Mouse (Mus musculus): ENCODE data around the gene Fam213b. TPM values are rescaled to one million over a fixed set of nuclear protein-coding genes. Genes with fewer than 3 reads are reported as not detected.
A peak's percentile ranks its signal among the peaks of the same experiment; 100 is the strongest.

Fam213b gene
- polyA plus RNA-seq, 1 experiment from 2014 or later = 41.3 TPM

DNA sequence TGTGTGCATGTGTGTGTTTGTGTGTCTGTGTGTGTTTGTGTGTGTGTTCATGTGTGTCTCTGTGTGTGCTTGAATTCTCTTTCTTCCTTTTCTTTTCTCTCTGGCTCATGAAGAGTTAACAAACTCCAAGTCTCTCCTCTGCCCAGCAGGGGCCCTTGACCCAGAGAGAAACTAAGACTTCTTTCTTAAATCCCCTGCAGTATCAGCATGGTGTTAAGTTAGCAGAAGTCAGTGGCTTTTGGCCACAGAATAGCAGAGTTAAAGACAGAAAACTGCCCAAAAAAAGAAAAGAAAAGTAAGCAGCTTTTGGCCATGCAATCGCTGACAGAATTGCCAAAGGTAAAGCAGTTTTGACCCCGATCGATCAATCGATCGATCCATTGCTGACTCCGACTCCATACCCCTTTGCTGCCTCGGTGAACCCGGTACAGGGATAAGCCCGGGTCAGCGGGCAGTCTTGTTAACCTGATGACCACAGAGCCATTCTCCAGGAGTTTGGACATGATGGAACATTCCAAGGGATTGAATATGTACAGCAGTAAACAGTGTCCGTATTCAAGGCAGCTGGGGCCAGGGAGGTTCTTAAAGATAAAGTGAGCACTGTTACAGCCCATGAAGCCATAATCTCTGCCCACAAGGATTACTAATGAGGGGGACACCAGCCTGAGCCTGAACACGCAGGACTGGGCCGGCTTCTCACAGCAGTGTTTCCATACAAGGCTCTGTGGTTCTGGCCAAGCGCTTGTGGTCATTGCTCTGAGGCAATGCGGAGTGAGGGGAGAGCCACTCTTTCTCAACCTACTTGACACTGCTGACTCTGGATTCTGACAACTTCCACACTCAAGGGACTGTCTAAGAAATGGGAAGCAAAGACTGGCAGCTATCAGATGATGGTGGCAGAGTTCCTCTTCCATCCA lies 11.9 kb upstream of the Fam213b start:
- 49% methylated on average over 14 of the region's 15 CpGs for WGBS (ENCODE audit: missing documents)
- no peaks in the 10 kb centered on the region for H3K79me2 ChIP-seq (ENCODE audit: inconsistent target)
- H3K27ac ChIP-seq = peak overlapping the region; percentile 88
- H3K36me3 ChIP-seq (ENCODE audit: inconsistent target) = no peaks in the 10 kb centered on the region
- no peak overlapping the region for H3K4me3 ChIP-seq (ENCODE audit: inconsistent target)

DNA sequence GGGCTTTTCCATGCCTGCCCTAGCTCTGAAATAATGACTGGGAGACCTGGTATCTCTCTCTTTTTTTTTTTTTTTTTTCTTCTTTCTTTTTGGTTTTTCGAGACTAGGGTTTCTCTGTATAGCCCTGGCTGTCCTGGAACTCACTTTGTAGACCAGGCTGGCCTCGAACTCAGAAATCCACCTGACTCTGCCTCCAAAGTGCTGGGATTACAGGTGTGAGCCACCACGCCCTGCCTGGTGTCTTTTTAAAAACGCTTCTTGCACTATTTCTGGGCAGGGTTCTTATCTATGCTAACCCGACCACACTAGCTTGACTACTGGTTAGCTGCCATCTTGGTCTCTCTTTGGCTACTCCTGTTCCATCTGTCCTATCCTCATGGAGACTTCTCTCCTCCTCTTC lies 9.6 kb upstream of the Fam213b start:
- H3K79me2 ChIP-seq (ENCODE audit: inconsistent target) = no peaks in the 10 kb centered on the region
- H3K4me3 ChIP-seq (ENCODE audit: inconsistent target) = no peak overlapping the region
- H3K27ac ChIP-seq = no peak overlapping the region
- no peaks in the 10 kb centered on the region for H3K36me3 ChIP-seq (ENCODE audit: inconsistent target)
- WGBS (ENCODE audit: missing documents) = 90% methylated on average over 5 of the region's 5 CpGs

DNA sequence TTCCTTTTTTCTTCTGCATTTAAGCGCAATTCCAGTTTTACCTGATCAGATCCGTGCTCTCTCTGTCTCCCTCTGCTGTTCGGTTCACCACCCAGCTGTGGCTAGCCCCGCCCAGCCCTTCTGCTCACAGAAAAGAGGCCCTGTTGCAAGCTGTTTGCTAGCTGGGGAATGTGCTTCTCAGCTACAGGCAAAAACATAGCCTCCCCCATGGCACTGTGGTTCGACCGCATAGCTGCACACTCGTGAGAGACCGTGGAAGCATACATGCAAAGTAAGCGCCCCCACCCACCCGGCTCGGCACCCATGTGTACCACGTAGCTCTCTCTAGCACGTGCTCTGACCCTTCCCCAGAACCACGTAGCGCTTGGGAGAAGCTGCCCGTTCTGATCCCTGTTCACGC lies 8.9 kb upstream of the Fam213b start:
- Histone ChIP-seq H3K27ac (no peak overlapping the region), H3K4me3 (ENCODE audit: inconsistent target) (no peak overlapping the region), H3K36me3 (ENCODE audit: inconsistent target) (no peaks in the 10 kb centered on the region), H3K79me2 (ENCODE audit: inconsistent target) (no peaks in the 10 kb centered on the region)
- 48% methylated on average over 17 of the region's 17 CpGs for WGBS (ENCODE audit: missing documents)

DNA sequence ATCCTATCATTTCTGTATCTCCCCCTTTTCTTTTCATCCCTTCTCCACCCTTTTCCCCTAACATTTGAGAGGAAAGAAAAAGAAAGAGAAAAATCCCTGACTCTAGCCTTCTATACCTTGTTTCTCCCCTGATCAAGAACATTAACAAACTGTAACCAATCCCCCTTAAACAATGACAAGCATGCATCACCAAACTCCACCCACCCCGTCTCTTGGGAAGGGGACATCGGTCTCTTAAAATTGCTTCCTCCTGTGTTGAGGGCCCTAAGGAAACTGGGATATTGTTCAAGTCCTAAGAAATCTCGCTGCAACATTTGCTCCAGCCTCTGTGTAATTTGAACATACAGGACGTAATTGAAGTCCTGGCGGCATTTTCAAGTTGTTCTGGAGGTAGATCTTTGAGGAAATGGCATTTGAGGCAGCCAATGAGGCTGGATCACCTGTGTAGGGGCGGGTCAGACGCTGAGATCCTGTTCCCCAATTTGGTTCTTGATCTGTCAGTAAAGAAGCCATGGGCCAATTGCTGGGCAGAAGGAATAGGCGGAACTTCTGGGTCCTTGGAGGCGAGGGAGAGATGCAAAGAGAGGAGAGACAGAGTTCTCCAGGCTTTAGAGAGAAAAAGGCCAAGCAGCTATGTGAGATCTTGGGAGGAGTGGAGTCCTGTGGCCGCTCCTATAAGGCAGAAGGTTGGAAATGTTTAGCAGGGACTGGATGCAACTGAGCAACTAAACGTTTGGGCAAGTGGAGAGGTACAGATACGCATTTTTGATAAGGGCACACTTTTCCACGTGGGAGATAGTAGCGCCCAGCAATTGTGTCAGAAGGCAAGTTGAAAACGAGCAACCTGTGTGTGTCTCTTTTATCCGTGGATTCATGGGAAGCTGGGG lies 5.5 kb upstream of the Fam213b start:
- 5% methylated on average over 16 of the region's 16 CpGs for WGBS (ENCODE audit: missing documents)
- Histone ChIP-seq H3K4me3 (ENCODE audit: inconsistent target) (peak overlapping the region; percentile 35), H3K27ac (no peak overlapping the region), H3K36me3 (ENCODE audit: inconsistent target) (no peaks in the 10 kb centered on the region), H3K79me2 (ENCODE audit: inconsistent target) (no peaks in the 10 kb centered on the region)

DNA sequence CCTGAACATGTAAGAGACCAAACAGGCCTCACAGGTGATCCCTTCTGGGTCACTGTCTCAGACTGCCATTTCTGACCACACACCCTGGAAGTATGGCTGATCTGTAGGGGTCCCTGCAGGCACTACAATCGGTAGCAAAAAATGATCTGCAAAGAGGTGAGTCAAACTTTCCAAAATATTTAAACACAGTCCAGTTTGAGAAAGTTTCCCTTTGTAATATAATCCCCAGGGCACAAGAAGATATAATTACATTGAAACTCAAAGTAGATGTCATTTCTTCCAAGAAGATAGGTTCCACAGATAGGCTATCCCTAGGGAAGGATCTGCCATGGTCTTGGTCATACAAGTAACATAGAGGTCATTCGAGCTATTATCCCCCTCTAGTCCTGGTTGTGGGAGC lies 3.4 kb upstream of the Fam213b start:
- WGBS (ENCODE audit: missing documents) = 95% methylated on average over 2 of the region's 2 CpGs

DNA sequence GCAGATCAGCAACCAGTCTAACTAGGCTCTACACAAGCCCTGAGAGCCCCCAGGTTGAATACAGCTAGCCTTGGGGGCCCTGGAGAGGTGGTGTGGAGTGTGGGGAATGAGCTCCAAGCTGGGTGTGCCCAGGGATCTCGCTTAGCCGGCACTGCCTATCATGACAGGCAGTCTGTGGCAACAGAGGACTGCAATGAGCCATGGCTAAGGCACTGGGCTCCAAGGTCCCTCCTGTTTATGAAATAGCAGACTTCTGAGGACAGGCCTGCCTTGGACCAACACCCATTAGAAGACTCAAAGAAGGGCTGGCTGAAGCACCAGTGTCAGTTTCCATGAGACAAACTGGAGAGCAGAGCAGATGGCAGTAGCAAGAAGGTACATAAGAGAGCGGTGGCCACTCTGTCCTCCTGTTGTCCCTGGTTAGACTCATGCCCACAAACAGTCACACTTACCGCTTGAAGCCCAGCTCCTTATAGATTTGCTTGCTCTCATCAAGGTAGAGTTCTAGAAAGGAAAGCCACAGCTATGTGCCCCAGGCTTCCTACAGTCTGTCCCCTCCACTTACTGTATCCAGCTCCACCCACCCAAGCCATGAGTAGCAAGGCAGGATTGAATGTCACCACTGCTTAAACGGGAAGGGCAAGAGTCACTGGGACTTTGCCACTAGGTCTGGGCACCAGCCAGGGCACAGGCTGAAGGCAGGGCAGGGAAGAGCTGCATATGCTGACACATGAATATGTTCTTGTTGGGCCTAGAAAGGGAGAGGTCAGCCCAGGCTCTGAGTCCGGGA lies 1.1 kb downstream of the Fam213b start:
- Histone ChIP-seq H3K79me2 (ENCODE audit: inconsistent target) (no peaks in the 10 kb centered on the region), H3K36me3 (ENCODE audit: inconsistent target) (peaks cover 9% of the 10 kb centered on the region; the same call in 1 of the 2 replicates), H3K27ac (no peak overlapping the region), H3K4me3 (ENCODE audit: inconsistent target) (peak overlapping the region; percentile 67)
- 67% methylated on average over 6 of the region's 6 CpGs for WGBS (ENCODE audit: missing documents)

More for the DNA sequence above, 3.4 kb upstream of the Fam213b start:
- Histone ChIP-seq H3K4me3 (ENCODE audit: inconsistent target) (no peak overlapping the region), H3K36me3 (ENCODE audit: inconsistent target) (no peaks in the 10 kb centered on the region), H3K79me2 (ENCODE audit: inconsistent target) (no peaks in the 10 kb centered on the region), H3K27ac (no peak overlapping the region)

DNA sequence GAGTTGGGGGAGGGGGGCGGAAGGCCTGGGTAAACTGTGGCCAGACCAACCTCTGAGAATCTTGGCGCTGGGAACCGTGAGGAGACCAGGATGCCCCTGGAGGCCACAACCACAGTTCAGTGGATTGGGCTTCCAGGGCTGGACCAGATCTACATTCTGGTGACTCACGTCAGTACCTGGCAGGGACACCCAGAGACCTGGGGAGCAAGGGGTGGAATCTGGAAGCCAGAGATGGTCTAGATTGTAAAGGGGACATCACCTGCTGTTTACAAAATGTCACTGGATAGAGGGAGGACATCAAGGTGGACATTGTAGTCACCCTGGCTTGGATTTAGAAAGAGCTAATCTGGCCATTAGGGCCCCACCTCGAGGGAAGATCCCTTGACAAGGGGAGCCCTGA lies 3.4 kb downstream of the Fam213b start:
- H3K4me3 ChIP-seq (ENCODE audit: inconsistent target) = no peak overlapping the region
- no peaks in the 10 kb centered on the region for H3K79me2 ChIP-seq (ENCODE audit: inconsistent target)
- 90% methylated on average over 4 of the region's 5 CpGs for WGBS (ENCODE audit: missing documents)
- no peak overlapping the region for H3K27ac ChIP-seq
- peaks cover 9% of the 10 kb centered on the region; the same call in 1 of the 2 replicates for H3K36me3 ChIP-seq (ENCODE audit: inconsistent target)

DNA sequence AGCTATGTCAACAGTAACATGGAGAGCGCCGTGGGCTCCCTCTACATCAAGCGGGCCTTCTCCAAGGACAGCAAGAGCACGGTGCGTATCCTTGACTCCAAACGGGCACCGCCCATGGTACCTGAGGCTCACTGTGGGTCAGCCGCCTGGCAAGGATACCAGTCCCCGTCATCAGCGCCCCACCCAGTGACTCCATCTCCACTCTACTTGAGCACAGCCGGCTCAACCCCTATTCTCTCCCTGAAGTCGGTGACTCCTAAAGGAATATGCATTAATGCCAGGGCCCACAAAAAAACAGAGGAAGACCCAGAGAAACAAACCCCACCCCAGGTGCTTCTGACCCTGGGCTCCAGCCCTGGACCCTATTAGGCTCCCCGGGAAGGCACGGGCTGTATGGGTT lies 8.0 kb downstream of the Fam213b start:
- peaks cover 2% of the 10 kb centered on the region; the same call in 1 of the 2 replicates for H3K36me3 ChIP-seq (ENCODE audit: inconsistent target)
- no peak overlapping the region for H3K4me3 ChIP-seq (ENCODE audit: inconsistent target)
- H3K79me2 ChIP-seq (ENCODE audit: inconsistent target) = no peaks in the 10 kb centered on the region
- no peak overlapping the region for H3K27ac ChIP-seq
- WGBS (ENCODE audit: missing documents) = 91% methylated on average over 14 of the region's 14 CpGs

DNA sequence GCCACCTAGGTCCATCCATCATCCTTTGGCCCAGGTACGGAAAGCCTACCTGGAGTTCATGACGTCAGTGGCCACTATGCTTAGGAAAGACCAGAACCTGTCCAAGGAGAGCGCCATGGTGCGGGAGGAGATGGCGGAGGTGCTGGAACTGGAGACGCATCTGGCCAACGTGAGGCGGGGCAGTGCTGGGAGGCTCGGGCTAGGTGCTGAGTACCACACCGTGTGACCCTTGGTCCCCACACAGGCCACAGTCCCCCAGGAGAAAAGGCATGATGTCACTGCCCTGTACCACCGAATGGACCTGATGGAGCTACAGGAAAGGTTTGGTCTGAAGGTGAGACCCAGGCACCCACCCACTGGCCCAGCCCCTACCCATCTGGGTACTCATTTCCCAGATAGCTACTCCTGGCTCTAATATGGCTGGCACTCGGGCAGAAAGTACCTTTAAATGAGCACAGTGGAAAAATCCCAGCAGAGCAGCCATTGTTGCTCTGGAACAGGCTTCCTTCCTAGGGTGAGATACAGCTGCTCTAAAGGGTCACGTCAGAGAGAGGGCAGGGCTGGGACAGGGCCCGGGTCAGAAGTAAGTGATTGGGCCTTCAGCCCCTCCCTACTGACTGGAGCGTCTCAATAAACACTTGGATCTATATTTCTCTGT lies 11.2 kb downstream of the Fam213b start:
- Histone ChIP-seq H3K36me3 (ENCODE audit: inconsistent target) (no peaks in the 10 kb centered on the region), H3K4me3 (ENCODE audit: inconsistent target) (no peak overlapping the region), H3K27ac (no peak overlapping the region), H3K79me2 (ENCODE audit: inconsistent target) (no peaks in the 10 kb centered on the region)
- WGBS (ENCODE audit: missing documents) = 88% methylated on average over 15 of the region's 15 CpGs

DNA sequence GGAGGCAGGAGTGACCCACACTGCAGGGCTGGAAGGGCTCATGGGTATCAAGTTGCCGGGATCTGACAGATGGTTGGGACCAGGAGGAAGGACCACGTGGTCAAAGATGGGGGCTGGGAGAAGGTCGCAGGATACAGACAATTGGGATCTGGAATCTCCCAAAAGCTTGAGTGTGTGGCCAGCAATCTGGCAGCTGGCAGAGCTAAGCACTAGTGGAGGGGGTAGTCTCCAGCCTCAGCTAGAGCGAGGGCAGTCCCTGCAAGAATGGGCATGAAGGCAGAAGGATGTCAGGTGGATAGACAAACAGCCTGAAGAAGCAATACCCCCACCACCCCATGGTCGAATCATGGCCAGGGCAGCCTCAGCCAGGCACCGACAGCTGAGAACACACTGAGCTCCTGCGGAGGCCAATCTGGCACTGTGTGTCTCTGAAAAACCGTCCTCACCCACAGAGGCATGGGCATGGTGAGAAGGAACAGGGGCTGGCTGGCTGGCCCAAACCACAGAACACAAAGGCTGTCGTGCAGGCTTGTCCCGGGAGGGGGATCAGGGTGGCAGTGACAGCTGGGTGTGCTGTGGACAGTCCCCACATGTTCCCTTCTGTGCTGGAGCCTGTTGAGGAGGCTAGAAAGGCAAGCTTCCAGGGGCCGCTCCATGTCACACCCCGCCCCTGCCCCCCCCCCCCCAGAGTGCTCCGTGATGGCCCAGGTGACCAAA lies 11.9 kb downstream of the Fam213b start:
- Histone ChIP-seq H3K27ac (no peak overlapping the region), H3K4me3 (ENCODE audit: inconsistent target) (no peak overlapping the region), H3K36me3 (ENCODE audit: inconsistent target) (no peaks in the 10 kb centered on the region), H3K79me2 (ENCODE audit: inconsistent target) (no peaks in the 10 kb centered on the region)
- WGBS (ENCODE audit: missing documents) = 67% methylated on average over 12 of the region's 13 CpGs

DNA sequence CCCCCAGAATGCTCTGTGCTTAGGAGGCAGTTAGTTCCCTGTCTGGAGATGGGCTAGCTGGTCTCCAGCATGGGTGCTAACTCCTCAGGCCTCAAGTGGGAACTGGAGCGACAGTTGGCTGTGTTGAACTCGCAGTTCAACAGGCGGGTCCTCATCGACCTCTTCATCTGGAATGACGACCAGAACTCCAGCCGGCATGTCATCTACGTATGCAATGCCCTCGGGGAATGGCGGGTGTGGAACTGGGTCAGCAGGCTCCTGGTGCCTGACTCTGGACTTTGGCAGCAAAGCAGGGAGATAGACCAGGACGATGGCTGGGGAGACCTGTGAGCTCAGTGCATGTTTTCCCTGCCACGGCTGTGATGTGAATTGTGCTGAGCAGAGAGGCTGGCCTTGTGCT lies 13.5 kb downstream of the Fam213b start:
- WGBS (ENCODE audit: missing documents) = 96% methylated on average over 11 of the region's 11 CpGs
- Histone ChIP-seq H3K4me3 (ENCODE audit: inconsistent target) (no peak overlapping the region), H3K79me2 (ENCODE audit: inconsistent target) (no peaks in the 10 kb centered on the region), H3K27ac (no peak overlapping the region), H3K36me3 (ENCODE audit: inconsistent target) (no peaks in the 10 kb centered on the region)

DNA sequence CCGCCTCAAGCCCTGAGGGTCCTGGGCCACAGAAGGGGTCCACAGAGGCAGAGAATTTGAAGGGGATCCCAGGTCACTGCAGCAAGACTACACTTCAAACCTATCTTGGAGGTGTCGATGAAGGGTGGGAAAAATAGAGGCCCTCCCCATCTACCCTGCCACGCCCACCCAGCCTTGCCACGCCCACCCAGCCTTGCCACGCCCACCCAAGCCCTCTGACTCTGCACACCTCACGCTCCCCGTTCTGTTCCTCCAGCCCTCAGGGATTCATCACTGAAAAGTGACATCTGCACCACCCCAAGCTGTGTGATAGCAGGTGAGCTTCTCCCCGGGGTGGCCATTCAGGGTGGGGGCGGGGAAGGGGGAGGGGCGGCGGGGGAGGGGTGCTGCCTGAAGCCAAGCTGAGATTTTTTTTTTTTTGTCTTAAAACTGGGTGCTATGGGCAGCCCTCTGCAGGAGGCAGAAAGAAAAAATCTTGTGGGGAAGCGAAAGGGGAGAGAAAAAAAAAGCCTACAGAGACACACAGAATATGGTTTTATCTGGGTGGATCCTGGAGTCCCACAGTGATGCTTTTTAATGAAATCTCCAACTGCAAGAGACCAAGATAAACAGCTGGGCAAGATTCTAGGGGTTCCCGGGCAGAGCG lies 16.8 kb downstream of the Fam213b start:
- Histone ChIP-seq H3K4me3 (ENCODE audit: inconsistent target) (no peak overlapping the region), H3K79me2 (ENCODE audit: inconsistent target) (no peaks in the 10 kb centered on the region), H3K36me3 (ENCODE audit: inconsistent target) (no peaks in the 10 kb centered on the region), H3K27ac (no peak overlapping the region)
- WGBS (ENCODE audit: missing documents) = 44% methylated on average over 7 of the region's 14 CpGs

DNA sequence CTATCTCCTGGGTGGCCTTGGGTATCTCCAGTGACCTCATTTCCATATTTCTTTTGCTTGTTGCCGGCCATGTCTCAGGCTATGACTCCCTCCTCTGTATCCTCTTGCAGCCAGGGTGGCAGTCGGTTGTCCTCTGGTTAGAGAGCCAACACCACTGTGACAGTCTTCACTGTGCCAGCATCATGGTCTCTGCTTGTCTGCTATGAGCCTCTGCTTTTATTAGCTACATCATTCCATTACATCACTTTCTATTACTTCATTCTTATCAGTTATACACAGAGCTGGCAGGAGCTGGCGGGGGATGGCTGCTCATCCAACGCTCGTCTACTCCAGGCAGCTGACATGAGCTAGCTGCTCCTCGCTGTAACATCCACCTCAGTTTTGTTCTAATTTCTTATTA lies 18.2 kb downstream of the Fam213b start:
- Histone ChIP-seq H3K79me2 (ENCODE audit: inconsistent target) (no peaks in the 10 kb centered on the region), H3K36me3 (ENCODE audit: inconsistent target) (no peaks in the 10 kb centered on the region), H3K27ac (no peak overlapping the region), H3K4me3 (ENCODE audit: inconsistent target) (no peak overlapping the region)
- 78% methylated on average over 6 of the region's 6 CpGs for WGBS (ENCODE audit: missing documents)

Measured in macrophage (primary cell).